Mouse (Mus musculus): ENCODE results near the gene Orc6. TPM values are rescaled to one million over a fixed set of nuclear protein-coding genes. Genes with fewer than 3 reads are reported as not detected.

Orc6 gene
- 98.8 and 124 TPM in 2 replicates for total RNA-seq (2015)
- total RNA-seq (2017): 91.7 and 102 TPM in 2 replicates

DNA sequence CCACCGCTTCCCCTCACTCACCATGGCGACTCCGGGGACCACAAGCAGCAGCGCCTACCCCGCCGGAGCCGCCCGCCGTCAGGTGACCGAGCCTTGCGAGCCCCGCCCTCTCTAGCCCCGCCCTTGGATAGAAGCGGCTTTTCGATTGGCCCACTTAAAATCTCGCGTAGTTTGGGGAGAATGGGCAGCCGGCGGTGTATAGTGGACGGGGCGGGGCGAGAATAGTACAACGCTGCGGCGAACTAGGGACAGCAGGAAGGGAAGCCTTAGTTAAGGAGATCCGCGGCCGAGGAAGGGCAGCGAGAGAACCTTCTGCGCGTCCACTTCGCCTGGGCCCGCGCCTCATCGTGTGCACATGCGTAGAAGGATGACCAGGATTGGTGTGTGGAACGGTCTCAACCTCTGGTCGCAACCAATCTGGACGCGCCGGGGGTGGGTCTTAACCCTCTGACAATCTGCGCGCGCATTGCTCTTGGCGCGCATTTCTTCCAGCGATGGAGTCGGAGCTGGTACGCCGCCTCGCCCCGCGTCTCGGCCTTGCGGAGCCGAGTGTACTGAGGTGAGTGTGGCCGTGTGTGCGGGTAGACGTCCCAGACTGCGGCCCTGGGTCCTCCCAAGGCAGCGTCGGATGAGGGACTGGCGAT is at the start of gene Orc6, which contains the start of gene Vps35:
TSS of gene Orc6 (plus strand) at position 199 of the 644 bp plus-strand sequence.
TSS of gene Vps35 (minus strand) at position 369 of the 644 bp plus-strand sequence.
- ATAC-seq (replicated peaks; ENCODE audit: poor library complexity): peak; percentile 89

DNA sequence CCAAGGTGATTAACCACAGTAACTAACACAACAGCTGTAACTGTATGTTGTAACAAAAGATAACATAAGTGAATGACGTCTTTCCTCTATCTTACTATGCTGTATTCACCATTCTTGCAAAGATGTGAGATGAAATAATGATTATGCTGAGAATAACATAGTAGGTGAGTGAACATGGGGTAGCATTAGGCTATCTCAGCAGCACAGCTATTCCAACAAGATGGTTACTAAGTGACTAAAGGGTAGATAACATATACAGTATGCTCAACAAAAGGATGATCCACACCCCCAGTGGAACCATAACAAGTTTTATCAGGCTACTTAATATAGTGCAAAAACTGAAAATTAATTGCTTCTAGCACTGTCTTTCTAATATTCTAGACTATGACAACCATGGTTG is 12.6 kb upstream of the Orc6 start:
- ATAC-seq (replicated peaks; ENCODE audit: poor library complexity): peak; percentile 83

DNA sequence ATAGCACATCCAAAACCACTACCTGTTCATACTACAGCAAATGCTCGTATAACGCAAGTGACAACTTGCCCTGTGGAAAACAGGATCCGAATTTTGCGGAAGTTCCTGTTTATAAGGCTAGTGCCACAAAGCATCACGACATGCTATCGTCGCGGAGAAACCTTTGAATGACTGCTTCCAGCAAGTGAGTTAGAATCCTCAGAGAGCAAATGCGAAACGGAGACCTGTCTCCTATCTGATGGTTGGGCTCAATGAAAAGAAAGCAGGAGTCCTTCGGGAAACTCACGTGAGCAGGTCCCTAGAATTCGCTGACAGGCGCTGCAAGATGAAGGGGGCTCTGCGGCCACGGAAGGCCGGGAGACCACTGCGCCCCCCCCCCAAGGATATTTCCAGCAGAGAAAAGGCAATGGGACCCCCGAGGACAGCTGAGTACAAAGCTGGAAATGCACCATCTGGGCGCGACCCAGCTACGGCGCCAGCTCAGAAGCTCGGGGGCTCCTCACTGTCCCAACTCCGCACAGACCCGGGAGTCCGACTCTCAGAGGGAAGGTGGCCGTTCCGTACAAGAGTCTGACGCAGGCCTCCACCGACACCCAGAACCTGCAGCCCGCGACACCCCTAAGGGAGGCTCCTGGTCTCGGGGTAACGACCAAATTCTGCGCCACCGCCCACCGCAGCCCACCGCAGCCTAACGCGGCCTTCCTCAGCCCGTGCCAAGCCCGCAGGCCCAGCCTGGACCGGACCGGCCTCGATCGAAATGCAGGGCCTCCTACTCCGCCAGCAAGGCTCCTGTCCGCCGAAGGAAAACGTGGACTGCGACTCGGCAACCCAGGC is 615 bp upstream of the Orc6 start:
- peak; percentile 37 for ATAC-seq (replicated peaks; ENCODE audit: poor library complexity)

DNA sequence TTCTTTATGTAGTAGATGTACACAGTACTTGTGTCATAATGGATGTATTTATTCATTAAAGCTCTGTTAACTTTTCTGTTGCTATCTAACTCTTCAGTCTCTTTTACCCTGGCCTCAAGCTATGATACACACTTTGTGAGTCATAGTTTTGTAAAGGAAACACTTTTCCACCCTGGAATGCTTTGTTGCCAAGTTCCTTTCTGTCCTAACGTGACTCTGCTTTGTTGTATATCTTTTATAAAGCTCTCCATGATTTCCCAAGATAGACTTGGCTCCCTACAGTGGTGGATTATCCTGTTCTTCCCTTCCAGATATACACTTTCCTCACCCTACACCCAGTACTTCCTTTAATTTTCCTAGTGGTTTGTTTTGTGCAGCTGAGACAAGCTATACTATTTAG is 2.5 kb downstream of the Orc6 start:
- ATAC-seq (replicated peaks; ENCODE audit: poor library complexity): no peak

DNA sequence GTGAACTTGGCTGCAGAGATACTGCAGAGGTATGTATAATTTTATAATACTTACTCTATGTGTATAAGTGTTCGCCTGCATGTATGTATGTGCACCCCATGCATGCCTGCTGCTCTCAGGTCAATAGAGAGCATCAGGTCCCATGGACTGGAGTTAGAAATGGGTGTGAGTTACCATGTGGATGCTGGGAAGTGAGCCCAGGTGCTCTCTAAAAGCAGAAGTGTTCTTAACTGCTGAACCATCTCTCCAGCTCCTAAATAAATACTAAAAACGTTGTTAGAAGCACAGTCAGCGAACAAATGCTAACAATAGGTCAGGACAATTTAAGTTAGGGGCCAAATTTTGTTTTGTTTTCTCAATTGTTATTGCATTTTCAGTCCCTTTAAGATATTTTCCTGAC is 3.5 kb downstream of the Orc6 start:
- ATAC-seq (replicated peaks; ENCODE audit: poor library complexity): no peak

DNA sequence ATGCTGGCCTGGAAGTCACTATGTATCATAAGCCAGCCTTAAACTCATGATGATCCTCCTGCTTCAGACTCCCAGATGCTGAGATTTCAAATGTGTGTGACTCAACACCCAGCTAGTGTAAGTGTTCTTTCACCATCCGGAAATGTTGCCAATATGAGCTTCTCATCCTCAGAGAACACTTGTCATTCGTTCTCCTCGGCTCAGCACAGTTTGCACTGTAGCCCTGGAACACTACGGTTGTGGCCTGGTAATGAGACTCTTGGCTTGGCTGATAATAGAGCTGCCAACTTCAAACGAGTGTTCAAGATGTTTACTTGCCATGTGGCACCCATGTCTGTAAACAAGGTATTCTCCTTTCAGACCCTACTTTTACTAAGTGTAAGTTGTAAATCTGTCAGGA is 4.1 kb downstream of the Orc6 start:
- no peak for ATAC-seq (replicated peaks; ENCODE audit: poor library complexity)

DNA sequence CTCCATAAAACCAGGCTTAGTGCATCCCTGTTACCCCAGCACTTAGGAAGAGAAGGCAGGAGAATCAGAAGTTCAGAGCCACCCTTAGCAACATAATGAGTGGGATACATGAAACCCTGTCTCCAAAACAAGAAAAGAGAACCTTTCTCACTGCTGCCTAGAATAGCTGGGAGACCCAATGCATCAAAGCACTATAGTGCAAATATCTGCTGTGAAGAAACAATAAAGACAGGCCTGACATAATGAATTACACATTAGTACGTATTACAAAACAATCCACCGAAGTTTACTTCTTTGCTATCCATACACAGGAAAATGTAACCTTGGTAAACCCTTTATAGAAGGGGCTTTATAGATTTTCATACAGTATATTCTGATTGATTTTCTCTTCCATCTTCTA is 9.1 kb downstream of the Orc6 start:
- no peak for ATAC-seq (replicated peaks; ENCODE audit: poor library complexity)

DNA sequence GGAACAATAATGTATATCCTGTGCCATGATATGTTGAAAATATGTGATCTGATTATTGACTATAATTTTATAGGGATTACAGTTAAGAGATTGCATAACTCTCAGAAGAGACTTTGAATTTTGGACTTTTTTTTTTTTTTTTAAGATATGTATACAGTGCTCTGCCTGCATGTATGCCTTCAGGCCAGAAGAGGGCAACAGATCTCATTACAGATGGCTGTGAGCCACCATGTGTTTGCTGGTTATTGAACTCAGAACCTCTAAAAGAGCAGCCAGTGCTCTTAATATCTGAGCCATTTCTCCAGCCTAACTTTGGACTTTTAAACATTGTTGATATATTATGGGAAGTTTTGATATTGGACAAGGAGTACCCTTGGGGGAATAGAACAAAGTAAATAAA is 12.3 kb downstream of the Orc6 start:
- peak; percentile 75 for ATAC-seq (replicated peaks; ENCODE audit: poor library complexity)

DNA sequence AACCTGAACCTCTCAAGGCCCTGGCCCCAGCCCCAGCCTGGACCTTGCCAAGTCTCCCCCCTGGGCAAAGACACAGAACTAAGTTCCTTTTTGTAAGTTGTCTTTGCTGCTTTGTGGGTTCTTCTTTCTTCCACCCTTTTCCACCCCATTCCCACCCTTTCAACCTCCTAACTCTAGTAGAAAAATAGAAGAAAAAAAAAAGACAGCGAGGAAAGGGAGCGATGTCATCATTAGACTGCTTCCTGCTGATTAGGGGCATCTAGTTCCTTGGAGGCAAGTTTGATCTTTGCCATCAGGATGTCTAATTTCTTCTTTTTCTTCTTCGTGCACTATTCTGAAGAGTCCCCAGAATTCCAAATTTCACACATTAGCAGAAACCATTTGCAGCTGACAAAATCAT is 13.6 kb downstream of the Orc6 start:
- no peak for ATAC-seq (replicated peaks; ENCODE audit: poor library complexity)

DNA sequence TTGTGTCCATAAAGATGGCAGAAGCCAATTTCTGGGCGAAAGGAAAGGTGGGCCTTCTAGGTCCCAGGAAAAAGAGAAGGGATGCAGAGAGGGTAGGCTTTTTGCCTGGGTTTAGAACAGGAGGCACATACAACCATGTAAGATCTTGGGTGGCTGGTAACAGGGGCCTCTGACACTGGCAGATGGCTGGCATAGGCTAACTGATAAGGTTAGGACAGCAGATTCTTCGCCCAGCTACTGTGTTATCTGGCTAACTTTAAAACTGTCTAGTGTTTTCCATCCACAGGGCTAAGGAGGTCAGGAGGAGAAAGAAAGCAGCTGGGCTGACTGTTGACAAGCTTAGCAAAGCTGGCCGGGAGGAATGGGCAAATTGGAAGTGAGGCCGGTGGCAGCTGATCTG is 19.1 kb downstream of the Orc6 start:
- ATAC-seq (replicated peaks; ENCODE audit: poor library complexity): peak; percentile 90

DNA sequence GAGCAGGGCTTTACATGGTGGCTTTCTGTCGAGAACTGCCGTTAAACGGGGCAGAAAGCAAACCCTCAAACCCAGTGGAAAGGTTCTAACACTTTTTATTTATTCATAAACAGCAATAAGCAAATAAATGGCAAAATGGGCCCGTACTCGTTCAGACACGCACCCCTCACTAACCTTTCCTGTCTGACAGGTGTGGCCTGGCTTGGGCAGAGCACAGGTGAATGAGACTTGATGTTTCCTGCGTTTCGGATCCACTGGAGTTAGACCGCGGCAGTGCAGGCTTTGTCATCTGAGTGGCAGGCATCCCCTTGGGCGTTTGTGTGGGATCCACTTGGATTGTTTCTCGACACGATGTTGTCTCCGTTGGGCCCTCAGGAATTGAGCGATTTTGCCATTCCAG is 22.5 kb downstream of the Orc6 start:
- no peak for ATAC-seq (replicated peaks; ENCODE audit: poor library complexity)

DNA sequence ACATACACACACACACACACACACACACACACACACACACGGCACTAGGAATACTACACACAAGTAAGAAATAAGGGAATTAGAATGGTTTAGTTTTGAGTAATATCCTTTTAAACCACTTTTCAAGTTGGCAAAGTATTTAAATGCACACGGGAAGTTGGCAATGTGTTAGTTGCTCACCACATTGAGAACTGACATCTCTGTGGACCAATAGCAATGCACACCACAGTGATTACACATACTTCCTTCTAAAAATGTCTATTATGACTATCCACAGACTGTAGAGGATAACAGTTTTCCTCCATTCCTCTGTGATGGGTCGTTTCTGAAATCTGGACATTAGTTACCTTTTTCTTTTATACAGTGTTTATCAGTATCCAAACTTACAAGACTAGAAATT is 23.7 kb downstream of the Orc6 start:
- ATAC-seq (replicated peaks; ENCODE audit: poor library complexity): peak; percentile 68

DNA sequence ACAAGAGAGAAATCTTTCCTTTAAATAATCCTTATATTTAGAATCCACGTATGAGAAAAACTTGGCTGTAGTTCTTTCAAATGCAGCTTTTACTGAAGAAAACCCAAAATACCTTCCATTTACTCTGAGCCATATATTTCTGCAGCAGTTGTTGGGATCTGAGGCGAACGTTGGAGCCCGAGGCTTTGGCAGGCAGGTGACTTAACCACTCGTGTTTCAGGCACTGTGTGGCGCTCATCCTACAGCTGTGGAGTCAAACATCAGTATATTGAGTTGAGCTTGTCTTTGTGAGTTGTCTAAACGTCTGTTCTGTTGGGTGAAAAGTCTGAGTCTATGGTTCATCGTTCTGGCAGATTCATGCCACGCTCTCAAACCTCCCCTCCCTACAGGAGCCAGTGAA is 27.6 kb downstream of the Orc6 start:
- ATAC-seq (replicated peaks; ENCODE audit: poor library complexity): no peak

DNA sequence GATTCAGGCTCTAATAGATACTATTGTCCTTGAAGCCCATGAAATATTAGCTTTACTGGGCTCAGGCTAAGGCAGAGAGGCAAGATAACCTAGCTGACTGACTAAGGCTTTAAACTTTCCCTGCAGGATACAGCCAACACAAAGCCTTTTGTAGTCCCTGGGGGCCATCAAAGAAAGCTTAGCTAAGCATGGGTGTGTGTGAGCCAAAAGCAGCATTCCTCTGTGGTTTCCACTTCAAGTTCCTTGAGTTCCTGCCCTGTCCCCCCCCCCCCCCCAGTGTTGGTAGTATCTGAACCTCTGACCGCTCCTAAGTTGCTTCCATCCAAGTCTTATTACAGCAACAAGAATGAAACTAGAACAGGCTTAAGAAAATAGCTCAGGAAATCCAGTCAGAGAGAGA is 30.1 kb downstream of the Orc6 start:
- ATAC-seq (replicated peaks; ENCODE audit: poor library complexity): no peak

DNA sequence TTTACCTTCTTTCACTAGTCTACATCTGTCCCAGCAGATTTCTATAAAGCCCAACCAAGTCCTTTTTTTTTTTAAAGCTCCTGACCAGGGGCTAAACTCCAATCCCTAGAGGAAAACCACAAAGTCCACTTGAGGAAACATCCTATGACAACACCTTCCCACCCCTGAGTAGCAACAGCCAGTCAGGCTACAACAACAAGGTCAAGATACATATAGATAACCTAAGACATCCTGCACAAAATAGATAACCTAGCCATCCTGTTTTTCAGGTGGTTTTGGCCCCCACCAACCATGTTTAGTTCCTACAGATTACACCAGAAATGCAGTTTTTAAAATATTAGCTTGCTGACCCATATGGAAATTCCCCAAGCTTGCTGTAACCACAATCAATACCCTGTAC is 35.7 kb downstream of the Orc6 start:
- ATAC-seq (replicated peaks; ENCODE audit: poor library complexity): 0 out of 2 replicates have a peak, but pooled peaks have one; percentile 34

DNA sequence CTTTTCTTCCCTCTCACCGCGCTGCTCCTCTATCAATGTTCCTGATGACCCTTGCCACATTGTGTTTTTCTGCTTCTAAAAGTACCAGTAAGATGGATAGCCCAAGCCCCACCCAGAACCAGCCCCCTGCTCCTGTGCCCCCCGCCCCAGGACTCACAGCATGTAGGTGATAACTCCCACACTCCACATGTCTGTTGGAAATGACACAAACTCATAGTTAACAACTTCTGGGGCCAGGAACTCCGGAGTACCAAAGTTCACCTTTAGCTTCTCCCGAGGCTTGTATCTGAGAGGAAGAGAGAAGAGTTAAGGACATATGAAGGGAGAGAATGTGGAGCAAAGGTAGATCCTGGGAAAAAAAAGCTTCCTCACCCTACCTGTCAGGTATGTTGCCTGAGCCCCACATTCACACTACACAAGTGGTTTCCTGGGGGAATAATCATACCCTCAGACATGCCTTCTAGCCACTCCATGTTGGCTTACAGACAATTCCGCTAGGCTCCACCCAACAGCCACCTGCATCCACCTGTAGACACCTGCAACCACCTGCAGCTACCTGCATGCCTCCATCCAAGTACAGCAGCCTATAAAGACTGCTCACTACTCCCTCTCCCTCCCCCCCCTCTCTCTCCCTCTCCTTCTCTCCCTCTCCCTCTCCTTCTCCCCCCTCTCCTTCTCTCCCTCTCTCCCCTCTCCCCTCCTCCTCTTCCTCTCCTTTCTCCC is 36.9 kb downstream of the Orc6 start:
- no peak for ATAC-seq (replicated peaks; ENCODE audit: poor library complexity)

DNA sequence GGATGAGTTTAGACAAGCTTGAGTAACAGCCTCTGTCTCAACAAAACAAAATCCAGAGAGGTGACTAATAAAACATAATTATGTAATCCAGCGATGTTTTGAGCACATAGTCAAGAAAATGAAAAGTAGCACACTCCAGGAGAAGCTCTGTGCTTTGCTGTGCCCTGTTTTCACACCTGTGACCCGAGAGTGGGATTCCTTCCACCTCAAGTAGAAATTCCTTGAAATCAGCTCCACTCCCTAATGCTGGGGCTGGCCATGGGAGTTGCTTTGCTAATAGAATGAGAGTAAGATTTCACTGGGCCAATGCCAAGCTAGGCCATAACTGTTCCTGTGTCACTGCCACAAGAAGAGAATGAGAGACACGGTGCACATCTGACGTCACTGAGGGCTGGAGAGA is 38.2 kb downstream of the Orc6 start:
- no peak for ATAC-seq (replicated peaks; ENCODE audit: poor library complexity)

DNA sequence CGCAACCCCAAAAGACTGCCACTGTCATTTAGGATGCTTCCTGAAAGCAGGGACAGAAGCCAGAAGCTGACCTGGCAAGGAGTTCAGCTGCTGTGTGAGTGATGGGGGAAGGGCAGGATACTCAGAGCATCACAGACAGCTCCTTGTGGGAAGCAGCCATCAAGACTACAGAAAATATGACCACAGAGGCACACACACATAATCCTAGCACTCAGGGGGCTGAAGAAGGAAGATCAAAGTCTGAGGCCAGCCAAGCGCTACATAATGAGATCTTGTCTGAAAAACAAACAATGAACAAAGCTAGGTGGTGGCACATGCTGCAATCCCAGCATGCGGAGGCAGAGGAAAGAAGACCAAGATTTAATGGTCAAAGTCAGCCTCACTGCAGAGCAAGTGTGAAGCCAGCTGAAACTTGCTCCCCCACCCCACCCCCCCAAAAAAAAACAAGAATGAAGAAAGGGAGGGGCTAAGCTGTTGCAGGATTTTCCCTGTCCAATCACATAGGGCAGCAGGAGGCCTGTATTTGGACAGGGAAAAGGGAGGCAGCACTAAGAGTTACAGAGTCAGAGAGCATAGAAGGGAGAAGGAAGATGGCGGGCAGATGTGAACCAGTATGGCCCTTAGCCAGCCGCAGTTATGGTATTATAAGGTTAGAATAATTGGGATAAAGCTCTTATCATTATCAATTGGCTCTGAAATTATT is 40.6 kb downstream of the Orc6 start:
- ATAC-seq (replicated peaks; ENCODE audit: poor library complexity): no peak

DNA sequence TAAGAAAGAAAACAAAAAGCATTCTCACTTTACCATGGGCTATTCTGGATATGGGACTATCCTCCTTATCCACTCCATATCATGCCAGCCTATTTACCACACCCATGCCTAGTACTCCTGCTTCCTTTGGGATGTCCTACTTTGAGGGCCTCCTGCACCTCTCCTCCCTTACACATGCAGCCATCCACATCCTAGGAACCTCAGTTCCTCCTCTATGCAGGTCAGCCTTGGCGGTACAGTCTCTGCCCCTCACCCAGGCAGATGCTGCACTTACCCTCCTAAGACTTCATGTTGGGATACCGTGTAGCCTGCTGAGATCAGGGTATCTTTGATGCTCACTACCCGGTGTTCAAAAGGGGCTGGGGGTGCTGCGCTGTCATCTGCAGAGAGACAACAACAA is 53.9 kb downstream of the Orc6 start:
- ATAC-seq (replicated peaks; ENCODE audit: poor library complexity): no peak
